Mouse (Mus musculus) heart, adult 2 months (tissue): ENCODE results near the gene Mcoln2.

Experiments used
- CTCF ChIP-seq: fragments of 200-600 bp; IDR thresholded peaks from 2 replicates; pipeline ENCODE4 v1.8.1; 2022; ENCODE audit warnings: antibody characterized with exemption, mild to moderate bottlenecking, moderate library complexity
- POLR2A ChIP-seq: fragments of 200-500 bp; IDR thresholded peaks from 2 replicates; pipeline ENCODE4 v1.6.1; 2011; ENCODE audit warnings: mild to moderate bottlenecking, low read depth, low read length, control low read depth; ENCODE audit not compliant: insufficient read depth

DNA sequence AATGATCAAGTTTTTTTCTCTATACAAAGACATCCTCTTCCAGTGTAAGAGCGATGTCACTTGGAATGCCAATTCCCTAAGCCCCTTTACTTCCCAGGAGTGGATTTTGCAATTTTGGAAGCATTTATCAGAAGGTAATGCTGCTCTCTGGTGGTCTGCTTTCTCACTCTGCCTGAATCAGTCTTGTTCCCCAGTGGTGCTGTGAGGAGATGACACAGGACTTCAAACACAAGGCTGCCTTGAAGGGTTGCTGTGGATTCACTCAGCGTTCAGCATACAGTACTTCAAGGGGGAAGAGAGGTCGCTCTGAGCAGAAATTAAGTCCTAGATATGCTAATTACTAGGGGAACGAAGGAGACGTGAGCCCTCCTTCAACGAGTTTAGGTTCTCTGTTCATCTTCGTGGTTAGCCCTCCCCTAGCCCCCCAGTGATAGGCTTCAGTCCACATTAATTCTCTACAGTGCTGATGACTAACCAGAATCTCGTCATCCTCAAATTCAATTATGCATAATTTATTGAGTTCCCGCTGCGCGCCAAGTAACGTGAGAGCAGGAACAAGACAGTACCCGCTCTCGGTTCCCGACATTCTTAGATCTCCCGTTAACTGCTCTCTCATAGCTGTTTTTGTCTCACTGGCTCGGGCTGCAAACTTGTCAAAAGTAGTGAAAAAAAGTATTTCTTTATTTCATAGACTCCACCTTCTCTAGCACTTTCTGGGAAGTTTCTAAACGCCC lies 42.4 kb upstream of the Mcoln2 start:
- peak; percentile 21; the same call in 1 of the 2 replicates for TF ChIP-seq CTCF
- TF ChIP-seq POLR2A: no peak
